Mouse (Mus musculus) neural tube, embryonic 14.5 days (tissue): ENCODE results near the gene Nfxl1. TPM values are rescaled to one million over a fixed set of nuclear protein-coding genes. Genes with fewer than 3 reads are reported as not detected.

Source experiments
- ATAC-seq: fragments of 200-750 bp; cut with Nextera tagmentation; 2 replicates; pipeline ENCODE4 v1.8.0; 2017; ENCODE audit warnings: low read depth, mild to moderate bottlenecking, moderate TSS enrichment, moderate library complexity
- H3K27ac ChIP-seq: fragments of 300-500 bp; sonication (generic); 2 replicates; pipeline ENCODE4 v1.5.1; 2014; ENCODE audit warnings: low read depth, mild to moderate bottlenecking, control low read depth, low read length, moderate library complexity, mixed read lengths
- H3K27me3 ChIP-seq: fragments of 300-500 bp; sonication (generic); 2 replicates; pipeline ENCODE4 v1.6.1; 2014; ENCODE audit warnings: low read length; ENCODE audit not compliant: control insufficient read depth, insufficient read depth
- H3K36me3 ChIP-seq: fragments of 300-500 bp; sonication (generic); 2 replicates; pipeline ENCODE4 v1.6.1; 2014; ENCODE audit warnings: low read length, mixed read lengths; ENCODE audit not compliant: control insufficient read depth, insufficient read depth
- H3K4me1 ChIP-seq: fragments of 300-500 bp; sonication (generic); 2 replicates; pipeline ENCODE4 v1.6.1; 2014; ENCODE audit warnings: low read length; ENCODE audit not compliant: control insufficient read depth, insufficient read depth
- H3K4me2 ChIP-seq: fragments of 300-500 bp; sonication (generic); 2 replicates; pipeline ENCODE4 v1.6.1; 2014; ENCODE audit warnings: mild to moderate bottlenecking, low read depth, low read length, control low read depth
- H3K4me3 ChIP-seq: fragments of 300-500 bp; sonication (generic); 2 replicates; pipeline ENCODE4 v1.5.1; 2014; ENCODE audit warnings: low read depth, low read length, control low read depth, mixed read lengths
- H3K9ac ChIP-seq: fragments of 300-500 bp; sonication (generic); replicated peaks from 2 replicates; pipeline ENCODE4 v1.6.1; 2014; ENCODE audit warnings: low read depth, mild to moderate bottlenecking, control low read depth, low read length, mixed read lengths
- H3K9me3 ChIP-seq: fragments of 300-500 bp; sonication (generic); 2 replicates; pipeline ENCODE4 v1.6.1; 2016; ENCODE audit warnings: low read length; ENCODE audit not compliant: control insufficient read depth
- WGBS: fragments of 180-500 bp; shearing (Covaris S2); extraction: QIAGEN DNeasy Blood & Tissue Kit; methylation state at CpG from one replicate; pipeline ENCODE4 v1.1.7; 2014; 5-methylcytosine and 5-hydroxymethylcytosine counted together
- polyA plus RNA-seq: library from polyadenylated mRNA; unstranded; fragments of >200 nt; fragmentation: Nextera tagmentation; extraction: Ambion mirVana; gene quantifications from 2 replicates; pipeline ENCODE4 v1.2.1, GENCODE M21; 2014

Nfxl1 gene
- polyA plus RNA-seq, 1 experiment from 2014 or later, result 18.5 TPM

- Histone ChIP-seq H3K27me3 (peaks cover 17% of the 10 kb centered on the region), H3K4me3 (peak within 1 kb of the TSS; percentile 30), H3K27ac (no peak within 1 kb of the TSS), H3K9me3 (no peaks in the 10 kb centered on the region), H3K36me3 (no peaks in the 10 kb centered on the region), H3K4me1 (0 out of 2 replicates have a peak, but pooled peaks cover 5% of the 10 kb centered on the region), H3K9ac (0 out of 2 replicates have a peak within 1 kb of the TSS, but pooled peaks have one; percentile 21), H3K4me2 (peak within 1 kb of the TSS; percentile 52)
- 2% methylated on average over 64 of the region's 64 CpGs for WGBS
- ATAC-seq, result peak; percentile 39; the same call in 1 of the 2 replicates
These were observed 55.7 kb downstream of the Nfxl1 start, which contains the start of gene Corin for GRCm38 (mm10) chr5:72503531-72504523. TSS of gene Corin (minus strand) at chr5:72504473.

- Histone ChIP-seq H3K27me3 (peaks cover 17% of the 10 kb centered on the region), H3K27ac (no peak overlapping the region), H3K9me3 (no peaks in the 10 kb centered on the region), H3K4me2 (no peak overlapping the region), H3K4me3 (no peak overlapping the region), H3K36me3 (no peaks in the 10 kb centered on the region), H3K4me1 (0 out of 2 replicates have a peak, but pooled peaks cover 5% of the 10 kb centered on the region), H3K9ac (no peak overlapping the region)
- no peak for ATAC-seq
- WGBS, result 80% methylated on average over 8 of the region's 8 CpGs
These were observed 56.7 kb downstream of the Nfxl1 start for GRCm38 (mm10) chr5:72502778-72503177.

GRCm38 (mm10) chr5:72501763-72502162, 57.7 kb downstream of the Nfxl1 start:
- Histone ChIP-seq H3K36me3 (no peaks in the 10 kb centered on the region), H3K9me3 (no peaks in the 10 kb centered on the region), H3K27ac (no peak overlapping the region), H3K9ac (no peak overlapping the region), H3K27me3 (peaks cover 17% of the 10 kb centered on the region), H3K4me2 (no peak overlapping the region), H3K4me3 (no peak overlapping the region), H3K4me1 (0 out of 2 replicates have a peak, but pooled peaks cover 5% of the 10 kb centered on the region)
- no peak for ATAC-seq
- 64% methylated on average over 3 of the region's 3 CpGs for WGBS

- H3K27ac ChIP-seq, result no peak overlapping the region
- no peak overlapping the region for H3K4me3 ChIP-seq
- no peak for ATAC-seq
- WGBS, result 79% methylated on average over 10 of the region's 10 CpGs
- no peaks in the 10 kb centered on the region for H3K36me3 ChIP-seq
- no peaks in the 10 kb centered on the region for H3K9me3 ChIP-seq
- H3K4me2 ChIP-seq, result no peak overlapping the region
- peaks cover 6% of the 10 kb centered on the region for H3K27me3 ChIP-seq
- no peaks in the 10 kb centered on the region for H3K4me1 ChIP-seq
- H3K9ac ChIP-seq, result no peak overlapping the region
These were observed 61.2 kb downstream of the Nfxl1 start for GRCm38 (mm10) chr5:72498271-72498670.

- Histone ChIP-seq H3K27me3 (no peaks in the 10 kb centered on the region), H3K9me3 (no peaks in the 10 kb centered on the region), H3K4me2 (no peak overlapping the region), H3K36me3 (no peaks in the 10 kb centered on the region), H3K9ac (no peak overlapping the region), H3K27ac (no peak overlapping the region), H3K4me1 (no peaks in the 10 kb centered on the region), H3K4me3 (no peak overlapping the region)
- 90% methylated on average over 4 of the region's 4 CpGs for WGBS
- no peak for ATAC-seq
These were observed 62.7 kb downstream of the Nfxl1 start for GRCm38 (mm10) chr5:72496756-72497155.

GRCm38 (mm10) chr5:72493906-72494305, 65.6 kb downstream of the Nfxl1 start:
- WGBS, result 84% methylated on average over 7 of the region's 7 CpGs
- no peaks in the 10 kb centered on the region for H3K27me3 ChIP-seq
- no peaks in the 10 kb centered on the region for H3K4me1 ChIP-seq
- no peaks in the 10 kb centered on the region for H3K9me3 ChIP-seq
- H3K4me2 ChIP-seq, result no peak overlapping the region
- no peak overlapping the region for H3K9ac ChIP-seq
- H3K4me3 ChIP-seq, result no peak overlapping the region
- no peak for ATAC-seq
- no peaks in the 10 kb centered on the region for H3K36me3 ChIP-seq
- no peak overlapping the region for H3K27ac ChIP-seq

GRCm38 (mm10) chr5:72491232-72491631, 68.3 kb downstream of the Nfxl1 start:
- no peak overlapping the region for H3K4me2 ChIP-seq
- no peaks in the 10 kb centered on the region for H3K27me3 ChIP-seq
- no peaks in the 10 kb centered on the region for H3K4me1 ChIP-seq
- WGBS, result 55% methylated on average over 2 of the region's 2 CpGs
- H3K9me3 ChIP-seq, result no peaks in the 10 kb centered on the region
- ATAC-seq, result no peak
- no peaks in the 10 kb centered on the region for H3K36me3 ChIP-seq
- H3K27ac ChIP-seq, result no peak overlapping the region
- H3K4me3 ChIP-seq, result no peak overlapping the region
- H3K9ac ChIP-seq, result no peak overlapping the region

GRCm38 (mm10) chr5:72480456-72480855, 79.0 kb downstream of the Nfxl1 start:
- no peak for ATAC-seq
- Histone ChIP-seq H3K27ac (no peak overlapping the region), H3K4me2 (no peak overlapping the region), H3K4me1 (no peaks in the 10 kb centered on the region), H3K27me3 (no peaks in the 10 kb centered on the region), H3K4me3 (no peak overlapping the region), H3K36me3 (no peaks in the 10 kb centered on the region), H3K9me3 (no peaks in the 10 kb centered on the region), H3K9ac (no peak overlapping the region)
- WGBS, result 41% methylated on average over 7 of the region's 7 CpGs

GRCm38 (mm10) chr5:72472317-72473009, 87.0 kb downstream of the Nfxl1 start:
- 80% methylated on average over 12 of the region's 12 CpGs for WGBS
- Histone ChIP-seq H3K9me3 (no peaks in the 10 kb centered on the region), H3K4me2 (no peak overlapping the region), H3K27me3 (no peaks in the 10 kb centered on the region), H3K4me1 (no peaks in the 10 kb centered on the region), H3K4me3 (no peak overlapping the region), H3K27ac (no peak overlapping the region), H3K9ac (no peak overlapping the region), H3K36me3 (no peaks in the 10 kb centered on the region)
- no peak for ATAC-seq
